Mouse (Mus musculus): ENCODE measurements around the gene Il34. TPM values are rescaled to one million over a fixed set of nuclear protein-coding genes. Genes with fewer than 3 reads are reported as not detected.
A peak's percentile ranks its signal among the peaks of the same experiment; 100 is the strongest.
"Not testable (repeated sequence)": the region's sequence is repeated elsewhere in the genome, so short reads cannot be mapped to it uniquely, and the experiment has no call there.

Gene Il34
- polyA plus RNA-seq, 1 experiment, result 40.4 TPM

- WGBS, result 76% methylated on average over 9 of the region's 9 CpGs
- TF ChIP-seq POLR2A (IDR thresholded peaks at IDR 0.05; ENCODE audit: borderline replicate concordance, extremely low read depth, low read depth, low read length) (no peak), CTCF (IDR thresholded peaks at IDR 0.05; ENCODE audit: insufficient read depth, low read length) (no peak)
- H3K4me1 ChIP-seq (ENCODE audit: control insufficient read depth, insufficient read depth, low read length), result no peaks in the 10 kb centered on the region
- no peak overlapping the region for H3K4me3 ChIP-seq (replicated peaks; ENCODE audit: extremely low read depth, low read depth, low read length)
- no peak for DNase-seq
These were observed 18.2 kb downstream of the Il34 start for GRCm38 (mm10) chr8:110787411-110787954.

GRCm38 (mm10) chr8:110786934-110787333, 18.8 kb downstream of the Il34 start:
- TF ChIP-seq POLR2A (IDR thresholded peaks at IDR 0.05; ENCODE audit: borderline replicate concordance, extremely low read depth, low read depth, low read length) (no peak), CTCF (IDR thresholded peaks at IDR 0.05; ENCODE audit: insufficient read depth, low read length) (no peak)
- no peak overlapping the region for H3K4me3 ChIP-seq (replicated peaks; ENCODE audit: extremely low read depth, low read depth, low read length)
- DNase-seq, result no peak
- WGBS, result 30% methylated on average over 8 of the region's 8 CpGs
- no peaks in the 10 kb centered on the region for H3K4me1 ChIP-seq (ENCODE audit: control insufficient read depth, insufficient read depth, low read length)

- H3K4me1 ChIP-seq (ENCODE audit: control insufficient read depth, insufficient read depth, low read length); H3K4me3 ChIP-seq (replicated peaks; ENCODE audit: extremely low read depth, low read depth, low read length); DNase-seq: not testable (repeated sequence)
- 64% methylated on average over 7 of the region's 7 CpGs for WGBS
These were observed 19.2 kb downstream of the Il34 start for GRCm38 (mm10) chr8:110786501-110786900.

- Histone ChIP-seq H3K4me1 (ENCODE audit: control insufficient read depth, insufficient read depth, low read length) (no peaks in the 10 kb centered on the region), H3K4me3 (replicated peaks; ENCODE audit: extremely low read depth, low read depth, low read length) (no peak overlapping the region)
- 74% methylated on average over 2 of the region's 2 CpGs for WGBS
- TF ChIP-seq CTCF (IDR thresholded peaks at IDR 0.05; ENCODE audit: insufficient read depth, low read length), result no peak
- TF ChIP-seq POLR2A (IDR thresholded peaks at IDR 0.05; ENCODE audit: borderline replicate concordance, extremely low read depth, low read depth, low read length), result no peak
- DNase-seq, result no peak
These were observed 20.4 kb downstream of the Il34 start for GRCm38 (mm10) chr8:110785366-110785765.

GRCm38 (mm10) chr8:110779924-110780718, 25.6 kb downstream of the Il34 start:
- WGBS, result 53% methylated on average over 13 of the region's 13 CpGs
- TF ChIP-seq POLR2A (IDR thresholded peaks at IDR 0.05; ENCODE audit: borderline replicate concordance, extremely low read depth, low read depth, low read length) (no peak), CTCF (IDR thresholded peaks at IDR 0.05; ENCODE audit: insufficient read depth, low read length) (no peak)
- no peaks in the 10 kb centered on the region for H3K4me1 ChIP-seq (ENCODE audit: control insufficient read depth, insufficient read depth, low read length)
- no peak overlapping the region for H3K4me3 ChIP-seq (replicated peaks; ENCODE audit: extremely low read depth, low read depth, low read length)
- DNase-seq, result no peak

- no peak for DNase-seq
- no peaks in the 10 kb centered on the region; the same call in 1 of the 2 replicates for H3K4me1 ChIP-seq (ENCODE audit: control insufficient read depth, insufficient read depth, low read length)
- WGBS, result 94% methylated on average over 3 of the region's 3 CpGs
- TF ChIP-seq CTCF (IDR thresholded peaks at IDR 0.05; ENCODE audit: insufficient read depth, low read length) (no peak), POLR2A (IDR thresholded peaks at IDR 0.05; ENCODE audit: borderline replicate concordance, extremely low read depth, low read depth, low read length) (no peak)
- H3K4me3 ChIP-seq (replicated peaks; ENCODE audit: extremely low read depth, low read depth, low read length), result no peak overlapping the region
These were observed 29.4 kb downstream of the Il34 start for GRCm38 (mm10) chr8:110776335-110776734.

- TF ChIP-seq CTCF (IDR thresholded peaks at IDR 0.05; ENCODE audit: insufficient read depth, low read length), result no peak
- no peak for DNase-seq
- WGBS, result 73% methylated on average over 3 of the region's 3 CpGs
- Histone ChIP-seq H3K4me3 (replicated peaks; ENCODE audit: extremely low read depth, low read depth, low read length) (no peak overlapping the region), H3K4me1 (ENCODE audit: control insufficient read depth, insufficient read depth, low read length) (no peaks in the 10 kb centered on the region; the same call in 1 of the 2 replicates)
These were observed 30.0 kb downstream of the Il34 start for GRCm38 (mm10) chr8:110775721-110776120.

GRCm38 (mm10) chr8:110775316-110775715, 30.4 kb downstream of the Il34 start:
- no peak for DNase-seq
- no peaks in the 10 kb centered on the region; the same call in 1 of the 2 replicates for H3K4me1 ChIP-seq (ENCODE audit: control insufficient read depth, insufficient read depth, low read length)
- no peak overlapping the region for H3K4me3 ChIP-seq (replicated peaks; ENCODE audit: extremely low read depth, low read depth, low read length)
- 75% methylated on average over 8 of the region's 8 CpGs for WGBS
- no peak for TF ChIP-seq POLR2A (IDR thresholded peaks at IDR 0.05; ENCODE audit: borderline replicate concordance, extremely low read depth, low read depth, low read length)
- TF ChIP-seq CTCF (IDR thresholded peaks at IDR 0.05; ENCODE audit: insufficient read depth, low read length), result peak; percentile 24; the same call in 1 of the 2 replicates

GRCm38 (mm10) chr8:110774725-110775124, 31.0 kb downstream of the Il34 start:
- no peak for TF ChIP-seq CTCF (IDR thresholded peaks at IDR 0.05; ENCODE audit: insufficient read depth, low read length)
- no peak for TF ChIP-seq POLR2A (IDR thresholded peaks at IDR 0.05; ENCODE audit: borderline replicate concordance, extremely low read depth, low read depth, low read length)
- 61% methylated on average over 6 of the region's 6 CpGs for WGBS

GRCm38 (mm10) chr8:110774047-110774446, 31.7 kb downstream of the Il34 start:
- WGBS, result 49% methylated on average over 3 of the region's 3 CpGs
- Histone ChIP-seq H3K4me1 (ENCODE audit: control insufficient read depth, insufficient read depth, low read length) (no peaks in the 10 kb centered on the region; the same call in 1 of the 2 replicates), H3K4me3 (replicated peaks; ENCODE audit: extremely low read depth, low read depth, low read length) (no peak overlapping the region)
- TF ChIP-seq CTCF (IDR thresholded peaks at IDR 0.05; ENCODE audit: insufficient read depth, low read length) (no peak), POLR2A (IDR thresholded peaks at IDR 0.05; ENCODE audit: borderline replicate concordance, extremely low read depth, low read depth, low read length) (no peak)
- DNase-seq, result no peak

More at GRCm38 (mm10) chr8:110774725-110775124, 31.0 kb downstream of the Il34 start:
- no peak overlapping the region for H3K4me3 ChIP-seq (replicated peaks; ENCODE audit: extremely low read depth, low read depth, low read length)
- no peaks in the 10 kb centered on the region; the same call in 1 of the 2 replicates for H3K4me1 ChIP-seq (ENCODE audit: control insufficient read depth, insufficient read depth, low read length)
- DNase-seq, result no peak

Measured in lung, adult 2 months (tissue).